In the genomic region with DNA sequence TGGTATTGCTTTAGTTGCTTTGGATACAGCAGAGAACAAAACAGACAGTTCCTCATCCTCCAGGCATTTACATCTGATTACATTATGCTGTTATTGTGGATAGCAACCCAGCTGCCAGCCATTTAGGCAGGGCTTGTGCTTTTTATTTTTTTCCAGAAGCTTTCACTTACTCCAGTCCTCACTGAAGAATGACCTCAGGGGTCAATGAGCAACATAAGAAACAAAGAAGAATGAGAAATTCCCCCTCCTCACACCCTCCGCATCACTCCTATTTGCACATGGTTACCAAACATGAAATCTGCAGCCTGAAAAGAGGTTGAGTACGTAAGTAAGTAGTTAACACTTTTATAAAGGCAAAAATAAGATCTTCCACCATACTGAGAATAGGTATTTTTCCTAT, we compare ENCODE assay signal across 17 mouse cellular contexts.
DNase-seq lines count a peak whose midpoint lies in the region; ATAC-seq and TF ChIP-seq lines count a peak whose summit lies in the region.
"Had no signal": no experiment of that assay in that cellular context is flagged by ENCODE, and none has a peak within 500 bp of the region (broad histone marks: within the 10 kb centered on the region; RNA-seq: fewer than 3 reads in every experiment).

No protein-coding gene starts in this region.

- H3K4me1 ChIP-seq in hindbrain, embryonic 10.5 days (replicated peaks): no peaks in the 10 kb centered on the region
- no peaks in the 10 kb centered on the region for H3K4me1 ChIP-seq in hindbrain, postnatal 0 days (ENCODE audit: insufficient read depth, low read length)
- H3K4me1 ChIP-seq in midbrain, embryonic 14.5 days (ENCODE audit: control insufficient read depth, insufficient read depth, low read length): no peaks in the 10 kb centered on the region
- no peaks in the 10 kb centered on the region for H3K4me1 ChIP-seq in midbrain, embryonic 16.5 days (ENCODE audit: control insufficient read depth, insufficient read depth, low read length)
- no peaks in the 10 kb centered on the region for H3K4me1 ChIP-seq in kidney, embryonic 15.5 days
- H3K4me1 ChIP-seq: embryonic facial prominence, embryonic 13.5 days; heart, embryonic 12.5 days; hindbrain, embryonic 13.5 days; intestine, embryonic 15.5 days had no signal

- H3K4me3 ChIP-seq in hindbrain, embryonic 10.5 days: no peak overlapping the region
- no peak overlapping the region for H3K4me3 ChIP-seq in hindbrain, postnatal 0 days (ENCODE audit: low read length)
- no peak overlapping the region for H3K4me3 ChIP-seq in midbrain, embryonic 14.5 days (replicated peaks; ENCODE audit: low read depth, low read length)
- no peak overlapping the region for H3K4me3 ChIP-seq in midbrain, embryonic 16.5 days (ENCODE audit: low read depth, low read length)
- no peak overlapping the region for H3K4me3 ChIP-seq in kidney, embryonic 15.5 days (replicated peaks)
- H3K4me3 ChIP-seq: embryonic facial prominence, embryonic 13.5 days; gastrocnemius, adult 2 months; heart, embryonic 12.5 days; hindbrain, embryonic 13.5 days; intestine, embryonic 15.5 days had no signal

- 43% methylated on average over 2 of the region's 2 CpGs for WGBS in hindbrain, embryonic 10.5 days
- 56% methylated on average over 2 of the region's 2 CpGs for WGBS in hindbrain, postnatal 0 days
- WGBS in midbrain, embryonic 14.5 days: 47% methylated on average over 2 of the region's 2 CpGs
- 38% methylated on average over 2 of the region's 2 CpGs for WGBS in midbrain, embryonic 16.5 days
- 72% methylated on average over 2 of the region's 2 CpGs for WGBS in kidney, embryonic 15.5 days

- H3K9ac ChIP-seq in hindbrain, postnatal 0 days (replicated peaks; ENCODE audit: low read length): no peak overlapping the region
- no peak overlapping the region for H3K9ac ChIP-seq in midbrain, embryonic 14.5 days (replicated peaks; ENCODE audit: low read length)
- H3K9ac ChIP-seq in midbrain, embryonic 16.5 days (ENCODE audit: low read depth, low read length): no peak overlapping the region
- no peak overlapping the region for H3K9ac ChIP-seq in kidney, embryonic 15.5 days
- H3K9ac ChIP-seq: embryonic facial prominence, embryonic 13.5 days; heart, embryonic 12.5 days; hindbrain, embryonic 13.5 days; intestine, embryonic 15.5 days had no signal

- peaks cover 43% of the 10 kb centered on the region for H3K27me3 ChIP-seq in hindbrain, embryonic 10.5 days (ENCODE audit: insufficient read depth, poor library complexity, severe bottlenecking)
- no peaks in the 10 kb centered on the region for H3K27me3 ChIP-seq in hindbrain, postnatal 0 days (ENCODE audit: insufficient read depth, low read length)
- 0 out of 2 replicates have a peak, but pooled peaks cover 3% of the 10 kb centered on the region for H3K27me3 ChIP-seq in midbrain, embryonic 14.5 days (ENCODE audit: control insufficient read depth, insufficient read depth, low read length)
- H3K27me3 ChIP-seq in midbrain, embryonic 16.5 days (ENCODE audit: control insufficient read depth, insufficient read depth, low read depth, low read length): no peaks in the 10 kb centered on the region; the same call in none of the 2 replicates
- peaks cover 16% of the 10 kb centered on the region; the same call in 1 of the 2 replicates for H3K27me3 ChIP-seq in kidney, embryonic 15.5 days
- H3K27me3 ChIP-seq: heart, embryonic 12.5 days; intestine, embryonic 15.5 days had no signal

- DNase-seq in embryo, embryonic 11 days: peak; percentile 9
- DNase-seq in embryo, embryonic 9.5 days (ENCODE audit: extremely low spot score): no peak
- peak; percentile 2 for DNase-seq in hindbrain, embryonic 10.5 days (ENCODE audit: low spot score)
- DNase-seq in hindbrain, postnatal 0 days (ENCODE audit: low spot score): no peak
- DNase-seq in midbrain, embryonic 14.5 days: peak; percentile 8
- DNase-seq: adrenal gland, postnatal 10 days; cerebellum, adult 18-20 months; cerebellum, adult 9-11 months; cerebellum, postnatal 36 days; gastrocnemius, adult 2 months; gastrocnemius, postnatal 25 days had no signal

- no peak overlapping the region for H3K27ac ChIP-seq in hindbrain, embryonic 10.5 days
- no peak overlapping the region for H3K27ac ChIP-seq in hindbrain, postnatal 0 days
- H3K27ac ChIP-seq in midbrain, embryonic 14.5 days (replicated peaks; ENCODE audit: low read depth, low read length): no peak overlapping the region
- H3K27ac ChIP-seq in midbrain, embryonic 16.5 days (ENCODE audit: low read length): no peak overlapping the region
- no peak overlapping the region for H3K27ac ChIP-seq in kidney, embryonic 15.5 days
- H3K27ac ChIP-seq: embryonic facial prominence, embryonic 13.5 days; gastrocnemius, adult 2 months; hindbrain, embryonic 13.5 days; intestine, embryonic 15.5 days had no signal

- no peak overlapping the region for H3K4me2 ChIP-seq in hindbrain, postnatal 0 days (ENCODE audit: low read depth, low read length)
- H3K4me2 ChIP-seq in midbrain, embryonic 14.5 days (ENCODE audit: low read length): no peak overlapping the region
- no peak overlapping the region for H3K4me2 ChIP-seq in midbrain, embryonic 16.5 days (ENCODE audit: low read length)
- H3K4me2 ChIP-seq in kidney, embryonic 15.5 days: no peak overlapping the region
- H3K4me2 ChIP-seq: embryonic facial prominence, embryonic 13.5 days; heart, embryonic 12.5 days; hindbrain, embryonic 13.5 days; intestine, embryonic 15.5 days had no signal

- no peaks in the 10 kb centered on the region for H3K36me3 ChIP-seq in hindbrain, embryonic 10.5 days
- no peaks in the 10 kb centered on the region for H3K36me3 ChIP-seq in hindbrain, postnatal 0 days (ENCODE audit: insufficient read depth, low read length)
- no peaks in the 10 kb centered on the region for H3K36me3 ChIP-seq in midbrain, embryonic 14.5 days (ENCODE audit: control insufficient read depth, insufficient read depth, low read length)
- no peaks in the 10 kb centered on the region for H3K36me3 ChIP-seq in midbrain, embryonic 16.5 days (ENCODE audit: control insufficient read depth, insufficient read depth, low read length)
- no peaks in the 10 kb centered on the region for H3K36me3 ChIP-seq in kidney, embryonic 15.5 days
- H3K36me3 ChIP-seq: embryonic facial prominence, embryonic 13.5 days; heart, embryonic 12.5 days; hindbrain, embryonic 13.5 days; intestine, embryonic 15.5 days had no signal

- ATAC-seq in hindbrain, postnatal 0 days: no peak
- ATAC-seq in midbrain, embryonic 14.5 days (ENCODE audit: low FRiP score, low TSS enrichment): no peak
- no peak for ATAC-seq in midbrain, embryonic 16.5 days
- ATAC-seq in kidney, embryonic 15.5 days (replicated peaks; ENCODE audit: low FRiP score): no peak
- ATAC-seq: intestine, embryonic 15.5 days had no signal

- TF ChIP-seq CTCF in hindbrain, postnatal 0 days (IDR thresholded peaks at IDR 0.05; ENCODE audit: low read depth): no peak

- no peaks in the 10 kb centered on the region for H3K9me3 ChIP-seq in hindbrain, embryonic 10.5 days
- H3K9me3 ChIP-seq in hindbrain, postnatal 0 days (ENCODE audit: low read length): no peaks in the 10 kb centered on the region
- no peaks in the 10 kb centered on the region for H3K9me3 ChIP-seq in midbrain, embryonic 14.5 days (ENCODE audit: control insufficient read depth, low read length)
- H3K9me3 ChIP-seq in midbrain, embryonic 16.5 days (replicated peaks; ENCODE audit: control insufficient read depth, low read length, poor library complexity, severe bottlenecking): no peaks in the 10 kb centered on the region
- H3K9me3 ChIP-seq in kidney, embryonic 15.5 days (replicated peaks): no peaks in the 10 kb centered on the region
- H3K9me3 ChIP-seq: embryonic facial prominence, embryonic 13.5 days; heart, embryonic 12.5 days; hindbrain, embryonic 13.5 days; intestine, embryonic 15.5 days had no signal

Comparison
In these comparisons a context has a peak if more than half of its experiments do, and no peak if none do; other contexts are left out.
1. DNase-seq: peak in embryo, embryonic 11 days (single experiment), hindbrain, embryonic 10.5 days (single experiment) and midbrain, embryonic 14.5 days (single experiment); none in embryo, embryonic 9.5 days (single experiment) and hindbrain, postnatal 0 days (single experiment).